Mouse (Mus musculus) lung, embryonic 16.5 days (tissue): ENCODE measurements at regions not wholly inside any gene's neighbourhood (a gene's known extent, or its start where the extent isn't known, plus 50 kb on each side); places are given as distances from the start of the nearest gene placed in this dataset.

Experiments used
- ATAC-seq: fragments of 200-750 bp; cut with Nextera tagmentation; 2 replicates; pipeline ENCODE4 v1.8.0; 2017; ENCODE audit warnings: low read depth, mild to moderate bottlenecking, moderate library complexity
- H3K27ac ChIP-seq: fragments of 300-500 bp; sonication (generic); 2 replicates; pipeline ENCODE4 v1.5.1; 2014; ENCODE audit warnings: mild to moderate bottlenecking, control low read depth, low read length
- H3K27me3 ChIP-seq: fragments of 300-500 bp; sonication (generic); 2 replicates; pipeline ENCODE4 v1.6.1; 2014; ENCODE audit warnings: low read depth, low read length, mixed read lengths; ENCODE audit not compliant: control insufficient read depth, insufficient read depth
- H3K36me3 ChIP-seq: fragments of 300-500 bp; sonication (generic); 2 replicates; pipeline ENCODE4 v1.6.1; 2014; ENCODE audit warnings: low read length; ENCODE audit not compliant: control insufficient read depth, insufficient read depth
- H3K4me1 ChIP-seq: fragments of 300-500 bp; sonication (generic); replicated peaks from 2 replicates; pipeline ENCODE4 v1.6.1; 2014; ENCODE audit warnings: low read length, mixed read lengths; ENCODE audit not compliant: control insufficient read depth, insufficient read depth
- H3K4me2 ChIP-seq: fragments of 300-500 bp; sonication (generic); 2 replicates; pipeline ENCODE4 v1.6.1; 2014; ENCODE audit warnings: low read depth, low read length, control low read depth
- H3K4me3 ChIP-seq: fragments of 300-500 bp; sonication (generic); 2 replicates; pipeline ENCODE4 v1.5.1; 2014; ENCODE audit warnings: mild to moderate bottlenecking, low read length, control low read depth
- H3K9ac ChIP-seq: fragments of 300-500 bp; sonication (generic); 2 replicates; pipeline ENCODE4 v1.6.1; 2014; ENCODE audit warnings: low read length, control low read depth
- H3K9me3 ChIP-seq: fragments of 300-500 bp; sonication (generic); 2 replicates; pipeline ENCODE4 v1.6.1; 2016; ENCODE audit warnings: low read length; ENCODE audit not compliant: control insufficient read depth
- WGBS: fragments of 180-500 bp; shearing (Covaris S2); extraction: QIAGEN DNeasy Blood & Tissue Kit; methylation state at CpG from one replicate; pipeline ENCODE4 v1.1.7; 2014; 5-methylcytosine and 5-hydroxymethylcytosine counted together

- Histone ChIP-seq H3K4me2 (no peak overlapping the region), H3K36me3 (no peaks in the 10 kb centered on the region), H3K9me3 (no peaks in the 10 kb centered on the region), H3K4me1 (no peaks in the 10 kb centered on the region), H3K4me3 (no peak overlapping the region), H3K9ac (no peak overlapping the region), H3K27me3 (no peaks in the 10 kb centered on the region), H3K27ac (no peak overlapping the region)
- WGBS, result 83% methylated on average over 3 of the region's 3 CpGs
- ATAC-seq, result no peak
Observed at GRCm38 (mm10) chr5:116712056-116712455, 120.4 kb upstream of the Srrm4 start.

DNA sequence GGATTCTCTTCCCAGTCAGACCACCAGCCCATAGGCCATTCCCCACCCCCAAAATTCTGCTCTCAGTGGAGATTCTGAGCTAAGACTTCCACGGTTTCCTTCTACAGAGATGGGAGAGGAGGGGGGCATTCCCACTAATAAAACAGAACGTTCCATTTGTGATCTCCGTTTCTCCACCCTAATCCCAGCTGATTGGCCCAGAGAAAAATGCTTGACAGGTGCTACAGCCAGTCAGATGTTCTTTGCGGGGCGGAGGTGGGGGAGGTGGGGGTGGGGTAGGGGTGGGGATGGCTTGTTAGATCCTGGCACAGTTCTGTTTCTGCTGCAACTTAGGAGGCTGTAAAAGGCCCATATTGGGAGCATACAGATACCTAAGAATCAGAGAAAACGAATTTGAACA, 116.9 kb upstream of the Srrm4 start:
- Histone ChIP-seq H3K4me1 (no peaks in the 10 kb centered on the region), H3K9ac (no peak overlapping the region), H3K27ac (no peak overlapping the region), H3K27me3 (no peaks in the 10 kb centered on the region), H3K9me3 (no peaks in the 10 kb centered on the region), H3K36me3 (no peaks in the 10 kb centered on the region), H3K4me2 (no peak overlapping the region), H3K4me3 (no peak overlapping the region)
- 21% methylated on average over 6 of the region's 6 CpGs for WGBS
- no peak for ATAC-seq

- H3K9ac ChIP-seq, result no peak overlapping the region
- 56% methylated on average over 5 of the region's 5 CpGs for WGBS
- H3K4me1 ChIP-seq, result no peaks in the 10 kb centered on the region
- no peaks in the 10 kb centered on the region for H3K27me3 ChIP-seq
- H3K27ac ChIP-seq, result no peak overlapping the region
- ATAC-seq, result no peak
- no peak overlapping the region for H3K4me3 ChIP-seq
- no peaks in the 10 kb centered on the region for H3K9me3 ChIP-seq
- H3K4me2 ChIP-seq, result no peak overlapping the region
- H3K36me3 ChIP-seq, result no peaks in the 10 kb centered on the region
Observed at GRCm38 (mm10) chr5:116662466-116662865, 70.8 kb upstream of the Srrm4 start.

DNA sequence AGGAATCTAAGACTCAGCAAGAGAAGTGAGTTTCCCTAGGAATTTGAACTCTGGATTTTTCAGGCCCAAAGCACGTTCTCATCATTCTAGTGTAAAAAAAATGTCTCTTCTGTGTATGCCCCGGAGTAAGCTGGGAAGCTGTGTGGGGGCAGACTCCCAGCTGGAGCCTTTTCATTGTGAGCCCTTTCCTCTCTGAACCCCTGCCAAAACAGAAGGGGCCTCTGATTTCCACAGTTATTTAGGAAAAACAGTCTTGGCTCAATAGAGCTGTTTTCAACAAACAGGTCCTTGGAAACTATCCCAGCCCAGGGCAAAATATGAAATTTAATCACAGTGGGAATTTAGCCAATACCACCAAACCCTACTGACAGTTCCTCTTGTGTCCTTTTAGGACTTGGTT, 70.2 kb upstream of the Srrm4 start:
- Histone ChIP-seq H3K27me3 (no peaks in the 10 kb centered on the region), H3K36me3 (no peaks in the 10 kb centered on the region), H3K27ac (peak overlapping the region; percentile 55), H3K4me3 (no peak overlapping the region), H3K9me3 (no peaks in the 10 kb centered on the region), H3K9ac (no peak overlapping the region), H3K4me1 (no peaks in the 10 kb centered on the region), H3K4me2 (no peak overlapping the region)
- ATAC-seq, result peak; percentile 84
- 49% methylated on average over 2 of the region's 2 CpGs for WGBS

- no peak for ATAC-seq
- Histone ChIP-seq H3K36me3 (no peaks in the 10 kb centered on the region), H3K4me2 (no peak overlapping the region), H3K9ac (no peak overlapping the region), H3K9me3 (peaks cover 5% of the 10 kb centered on the region), H3K4me3 (no peak overlapping the region), H3K27me3 (no peaks in the 10 kb centered on the region), H3K27ac (no peak overlapping the region), H3K4me1 (no peaks in the 10 kb centered on the region)
- WGBS, result 78% methylated on average over 17 of the region's 17 CpGs
Observed at GRCm38 (mm10) chr5:116654486-116655420, 63.1 kb upstream of the Srrm4 start.
